Mouse (Mus musculus) T-helper 1 cell (primary cell): ENCODE measurements around the gene Olfr1188.
"Not testable (repeated sequence)": the region's sequence is repeated elsewhere in the genome, so short reads cannot be mapped to it uniquely, and the experiment has no call there.

Experiments used
- in situ Hi-C: fragments of 300-600 bp; cut with MboI, MseI; formaldehyde crosslinking; loops from one replicate; pipeline ENCODE4 v1.15.1; 2025; ENCODE audit warnings: high pct_unique_total_duplicates

Olfr1188 gene

GRCm38 (mm10) chr2:88556635-88557034 is at the start of gene Olfr1188:
Olfr1188 (plus strand) TSS chr2:88556935.
- in situ Hi-C loops, result no loop called here

GRCm38 (mm10) chr2:88518251-88518650 is 38.5 kb upstream of the Olfr1188 start, which contains the start of gene Olfr1186:
Olfr1186 (plus strand) TSS chr2:88518551.
- in situ Hi-C loops, result no loop called here

- in situ Hi-C loops, result no loop called here
These were observed 31.0 kb upstream of the Olfr1188 start for GRCm38 (mm10) chr2:88525720-88526119.

GRCm38 (mm10) chr2:88572696-88573095 is 16.0 kb downstream of the Olfr1188 start:
- in situ Hi-C loops, result not testable (repeated sequence)

GRCm38 (mm10) chr2:88586154-88586553 is 29.4 kb downstream of the Olfr1188 start, which contains the start of gene Olfr1189:
Olfr1189 (plus strand) TSS chr2:88586454.
- in situ Hi-C loops, result no loop called here
